Mouse (Mus musculus) liver, embryonic 16.5 days (tissue): ENCODE measurements at regions not wholly inside any gene's neighbourhood (a gene's known extent, or its start where the extent isn't known, plus 50 kb on each side); places are given as distances from the start of the nearest gene placed in this dataset.

Experiments
- ATAC-seq: fragments of 200-750 bp; cut with Nextera tagmentation; 2 replicates; pipeline ENCODE4 v1.8.0; 2017; ENCODE audit warnings: low read depth, mild to moderate bottlenecking, moderate number of reproducible peaks, moderate library complexity
- H3K27ac ChIP-seq: fragments of 300-500 bp; sonication (generic); 2 replicates; pipeline ENCODE4 v1.5.1; 2014; ENCODE audit warnings: mild to moderate bottlenecking, low read length
- H3K27me3 ChIP-seq: fragments of 300-500 bp; sonication (generic); 2 replicates; pipeline ENCODE4 v1.6.1; 2014; ENCODE audit warnings: low read depth, low read length, mixed read lengths; ENCODE audit not compliant: control insufficient read depth, insufficient read depth
- H3K36me3 ChIP-seq: fragments of 300-500 bp; sonication (generic); 2 replicates; pipeline ENCODE4 v1.6.1; 2014; ENCODE audit warnings: mild to moderate bottlenecking; ENCODE audit not compliant: control insufficient read depth, insufficient read depth
- H3K4me1 ChIP-seq: fragments of 300-500 bp; sonication (generic); 2 replicates; pipeline ENCODE4 v1.6.1; 2014; ENCODE audit warnings: low read depth, low read length, mixed read lengths; ENCODE audit not compliant: control insufficient read depth
- H3K4me2 ChIP-seq: fragments of 300-500 bp; sonication (generic); 2 replicates; pipeline ENCODE4 v1.6.1; 2014; ENCODE audit warnings: low read depth, low read length, mixed read lengths
- H3K4me3 ChIP-seq: fragments of 300-500 bp; sonication (generic); 2 replicates; pipeline ENCODE4 v1.5.1; 2014; ENCODE audit warnings: low read depth, mild to moderate bottlenecking, low read length
- H3K9ac ChIP-seq: fragments of 300-500 bp; sonication (generic); 2 replicates; pipeline ENCODE4 v1.6.1; 2014; ENCODE audit warnings: low read depth, low read length
- H3K9me3 ChIP-seq: fragments of 300-500 bp; sonication (generic); replicated peaks from 2 replicates; pipeline ENCODE4 v1.6.1; 2016; ENCODE audit warnings: low read length; ENCODE audit not compliant: control insufficient read depth
- whole genome bisulfite sequencing: fragments of 180-500 bp; shearing (Covaris S2); extraction: QIAGEN DNeasy Blood & Tissue Kit; methylation state at CpG from one replicate; pipeline ENCODE4 v1.1.7; 2014; ENCODE audit not compliant: insufficient replicate concordance; 5-methylcytosine and 5-hydroxymethylcytosine counted together

- ATAC-seq = no peak
- WGBS = 62% methylated on average over 17 of the region's 17 CpGs
- H3K4me2 ChIP-seq = no peak overlapping the region
- H3K27ac ChIP-seq = no peak overlapping the region
- H3K9ac ChIP-seq = no peak overlapping the region
- no peak overlapping the region for H3K4me3 ChIP-seq
- no peaks in the 10 kb centered on the region for H3K4me1 ChIP-seq
- no peaks in the 10 kb centered on the region for H3K9me3 ChIP-seq
- H3K27me3 ChIP-seq = no peaks in the 10 kb centered on the region
- H3K36me3 ChIP-seq = no peaks in the 10 kb centered on the region
These were observed 158.3 kb downstream of the Cryba4 start for GRCm38 (mm10) chr5:112093905-112094571.

- Histone ChIP-seq H3K4me2 (no peak overlapping the region), H3K9ac (no peak overlapping the region), H3K4me1 (no peaks in the 10 kb centered on the region), H3K27ac (no peak overlapping the region), H3K9me3 (no peaks in the 10 kb centered on the region), H3K36me3 (no peaks in the 10 kb centered on the region), H3K27me3 (no peaks in the 10 kb centered on the region), H3K4me3 (no peak overlapping the region)
- WGBS = 57% methylated on average over 22 of the region's 22 CpGs
- ATAC-seq = no peak
These were observed 153.7 kb downstream of the Cryba4 start for GRCm38 (mm10) chr5:112098469-112099085.

GRCm38 (mm10) chr5:112101739-112102590 lies 150.4 kb downstream of the Cryba4 start:
- WGBS = 42% methylated on average over 17 of the region's 17 CpGs
- ATAC-seq = no peak

GRCm38 (mm10) chr5:112110306-112110969 lies 141.9 kb downstream of the Cryba4 start:
- H3K4me3 ChIP-seq = no peak overlapping the region
- ATAC-seq = no peak

More at GRCm38 (mm10) chr5:112101739-112102590, 150.4 kb downstream of the Cryba4 start:
- Histone ChIP-seq H3K4me3 (no peak overlapping the region), H3K36me3 (no peaks in the 10 kb centered on the region), H3K4me2 (no peak overlapping the region), H3K4me1 (no peaks in the 10 kb centered on the region), H3K27me3 (no peaks in the 10 kb centered on the region), H3K9ac (no peak overlapping the region), H3K27ac (no peak overlapping the region), H3K9me3 (no peaks in the 10 kb centered on the region)

GRCm38 (mm10) chr5:112120766-112121165 lies 131.6 kb downstream of the Cryba4 start:
- Histone ChIP-seq H3K9me3 (no peaks in the 10 kb centered on the region), H3K4me3 (no peak overlapping the region), H3K4me1 (no peaks in the 10 kb centered on the region), H3K36me3 (no peaks in the 10 kb centered on the region), H3K4me2 (no peak overlapping the region), H3K27me3 (no peaks in the 10 kb centered on the region), H3K9ac (no peak overlapping the region), H3K27ac (no peak overlapping the region)
- 51% methylated on average over 6 of the region's 6 CpGs for WGBS
- ATAC-seq = no peak

More at GRCm38 (mm10) chr5:112110306-112110969, 141.9 kb downstream of the Cryba4 start:
- H3K9ac ChIP-seq = no peak overlapping the region
- WGBS = 57% methylated on average over 22 of the region's 22 CpGs
- H3K36me3 ChIP-seq = no peaks in the 10 kb centered on the region
- H3K27ac ChIP-seq = no peak overlapping the region
- no peak overlapping the region for H3K4me2 ChIP-seq
- no peaks in the 10 kb centered on the region for H3K27me3 ChIP-seq
- H3K4me1 ChIP-seq = no peaks in the 10 kb centered on the region
- no peaks in the 10 kb centered on the region for H3K9me3 ChIP-seq

- H3K27ac ChIP-seq = no peak overlapping the region
- H3K9me3 ChIP-seq = no peaks in the 10 kb centered on the region
- no peak overlapping the region for H3K4me2 ChIP-seq
- H3K9ac ChIP-seq = no peak overlapping the region
- no peaks in the 10 kb centered on the region for H3K4me1 ChIP-seq
- H3K36me3 ChIP-seq = no peaks in the 10 kb centered on the region
- 65% methylated on average over 9 of the region's 9 CpGs for WGBS
- no peaks in the 10 kb centered on the region for H3K27me3 ChIP-seq
- H3K4me3 ChIP-seq = no peak overlapping the region
- ATAC-seq = no peak
These were observed 130.8 kb downstream of the Cryba4 start for GRCm38 (mm10) chr5:112121554-112121953.

- Histone ChIP-seq H3K9me3 (no peaks in the 10 kb centered on the region), H3K27ac (no peak overlapping the region), H3K4me2 (no peak overlapping the region), H3K36me3 (no peaks in the 10 kb centered on the region), H3K9ac (no peak overlapping the region), H3K4me3 (no peak overlapping the region), H3K4me1 (no peaks in the 10 kb centered on the region), H3K27me3 (no peaks in the 10 kb centered on the region)
- no peak for ATAC-seq
- 14% methylated on average over 5 of the region's 5 CpGs for WGBS
These were observed 129.7 kb downstream of the Cryba4 start for GRCm38 (mm10) chr5:112122581-112122980.

- Histone ChIP-seq H3K27me3 (no peaks in the 10 kb centered on the region), H3K27ac (no peak overlapping the region), H3K4me3 (no peak overlapping the region), H3K4me1 (no peaks in the 10 kb centered on the region), H3K4me2 (no peak overlapping the region), H3K9ac (no peak overlapping the region), H3K36me3 (no peaks in the 10 kb centered on the region), H3K9me3 (no peaks in the 10 kb centered on the region)
- ATAC-seq = no peak
- WGBS = 59% methylated on average over 4 of the region's 4 CpGs
These were observed 125.1 kb downstream of the Cryba4 start for GRCm38 (mm10) chr5:112127171-112127570.
